Mouse (Mus musculus): ENCODE data around the gene Gm10439.
"Not testable (repeated sequence)": the region's sequence is repeated elsewhere in the genome, so short reads cannot be mapped to it uniquely, and the experiment has no call there.

Gene Gm10439

DNA sequence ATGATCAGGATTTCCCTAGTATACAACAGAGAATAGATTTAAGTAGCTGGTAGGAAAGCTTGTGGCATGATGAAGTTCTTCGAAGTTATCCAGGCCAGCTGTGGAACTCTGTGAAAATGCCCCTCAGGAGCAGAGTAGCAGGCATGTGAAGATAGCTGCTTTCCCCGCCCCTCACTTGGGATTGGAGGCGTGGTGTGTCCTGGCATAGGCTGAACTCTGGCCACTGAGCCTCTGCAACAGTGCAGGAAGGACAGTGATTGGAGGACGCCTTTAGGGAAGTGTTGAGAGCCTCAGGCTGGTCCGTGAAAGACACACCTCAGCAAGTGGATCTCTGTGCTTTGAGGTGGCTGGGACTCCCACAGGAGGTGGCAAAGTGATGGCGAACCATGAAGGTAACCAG, at the start of gene Gm10439:
Gene Gm10439 (plus strand): TSS at position 301 of the 400 bp plus-strand sequence.
- DNase-seq: not testable (repeated sequence)
